Mouse (Mus musculus) heart, embryonic 14.5 days (tissue): ENCODE measurements at regions not wholly inside any gene's neighbourhood (a gene's known extent, or its start where the extent isn't known, plus 50 kb on each side); places are given as distances from the start of the nearest gene placed in this dataset.

ENCODE experiments used
- ATAC-seq: fragments of 200-750 bp; cut with Nextera tagmentation; 2 replicates; pipeline ENCODE4 v1.8.0; 2017; ENCODE audit warnings: low read depth, moderate TSS enrichment; ENCODE audit not compliant: insufficient number of reproducible peaks, insufficient read depth, low FRiP score
- H3K27ac ChIP-seq, 2 experiments: fragments of 200-500 bp in 1 of 2; fragments of 300-500 bp in 1 of 2; sonication (generic) in 1 of 2; replicated peaks in 1 of 2; 2 replicates each; pipeline ENCODE4 v1.5.1; 2012 to 2014; ENCODE audit warnings: low read depth in 2 of 2, low read length in 2 of 2, control low read depth in 1 of 2, mild to moderate bottlenecking in 1 of 2, mixed read lengths in 1 of 2; ENCODE audit not compliant: control insufficient read depth in 1 of 2, insufficient read depth in 1 of 2
- H3K27me3 ChIP-seq: fragments of 300-500 bp; sonication (generic); 2 replicates; pipeline ENCODE4 v1.6.1; 2014; ENCODE audit warnings: mild to moderate bottlenecking, low read length, control low read depth; ENCODE audit not compliant: control insufficient read depth, insufficient read depth
- H3K36me3 ChIP-seq: fragments of 300-500 bp; sonication (generic); 2 replicates; pipeline ENCODE4 v1.6.1; 2014; ENCODE audit warnings: mild to moderate bottlenecking, control low read depth, low read length, mixed read lengths; ENCODE audit not compliant: control insufficient read depth, insufficient read depth
- H3K4me1 ChIP-seq, 2 experiments: fragments of 200-500 bp in 1 of 2; fragments of 300-500 bp in 1 of 2; sonication (generic) in 1 of 2; 2 replicates each; pipeline ENCODE4 v1.6.1; 2012 to 2014; ENCODE audit warnings: low read length in 2 of 2, control low read depth in 1 of 2, mixed read lengths in 1 of 2; ENCODE audit not compliant: control insufficient read depth in 2 of 2, insufficient read depth in 2 of 2
- H3K4me2 ChIP-seq: fragments of 300-500 bp; sonication (generic); 2 replicates; pipeline ENCODE4 v1.6.1; 2014; ENCODE audit warnings: mild to moderate bottlenecking, low read length
- H3K4me3 ChIP-seq, 2 experiments: fragments of 200-500 bp in 1 of 2; fragments of 300-500 bp in 1 of 2; sonication (generic) in 1 of 2; 2 replicates each; pipeline ENCODE4 v1.5.1; 2012 to 2014; ENCODE audit warnings: low read length in 2 of 2, mild to moderate bottlenecking in 2 of 2, control low read depth in 1 of 2, low read depth in 1 of 2, moderate library complexity in 1 of 2; ENCODE audit not compliant: control insufficient read depth in 1 of 2, insufficient read depth in 1 of 2
- H3K9ac ChIP-seq: fragments of 300-500 bp; sonication (generic); 2 replicates; pipeline ENCODE4 v1.6.1; 2014; ENCODE audit warnings: mild to moderate bottlenecking, low read length
- H3K9me3 ChIP-seq: fragments of 300-500 bp; sonication (generic); 2 replicates; pipeline ENCODE4 v1.6.1; 2016; ENCODE audit warnings: low read length, control low read depth; ENCODE audit not compliant: control insufficient read depth
- WGBS: fragments of 180-500 bp; shearing (Covaris S2); extraction: QIAGEN DNeasy Blood & Tissue Kit; methylation state at CpG from one replicate; pipeline ENCODE4 v1.1.7; 2014; 5-methylcytosine and 5-hydroxymethylcytosine counted together

- no peak for ATAC-seq
- Histone ChIP-seq H3K4me2 (no peak overlapping the region), H3K4me1 (no peaks in the 10 kb centered on the region), H3K27me3 (no peaks in the 10 kb centered on the region), H3K9me3 (no peaks in the 10 kb centered on the region), H3K9ac (no peak overlapping the region), H3K4me3 (no peak overlapping the region), H3K36me3 (no peaks in the 10 kb centered on the region), H3K27ac (no peak overlapping the region)
- WGBS, result 80% methylated on average over 1 of the region's 1 CpGs
These were observed 97.6 kb downstream of the Icos start for GRCm38 (mm10) chr1:61075335-61075734.

GRCm38 (mm10) chr1:61084732-61085131, 107.0 kb downstream of the Icos start:
- no peaks in the 10 kb centered on the region for H3K36me3 ChIP-seq
- no peak overlapping the region for H3K4me2 ChIP-seq
- no peak overlapping the region for H3K9ac ChIP-seq
- ATAC-seq, result no peak
- H3K4me3 ChIP-seq, result no peak overlapping the region
- no peak overlapping the region for H3K27ac ChIP-seq
- no peaks in the 10 kb centered on the region for H3K27me3 ChIP-seq
- H3K9me3 ChIP-seq, result no peaks in the 10 kb centered on the region
- no peaks in the 10 kb centered on the region for H3K4me1 ChIP-seq

- Histone ChIP-seq H3K4me2 (no peak overlapping the region), H3K4me3 (no peak overlapping the region), H3K36me3 (no peaks in the 10 kb centered on the region), H3K9me3 (no peaks in the 10 kb centered on the region), H3K27ac (no peak overlapping the region), H3K4me1 (no peaks in the 10 kb centered on the region), H3K9ac (no peak overlapping the region), H3K27me3 (no peaks in the 10 kb centered on the region)
- WGBS, result 68% methylated on average over 5 of the region's 5 CpGs
- ATAC-seq, result no peak
These were observed 109.1 kb downstream of the Icos start for GRCm38 (mm10) chr1:61086811-61087210.

DNA sequence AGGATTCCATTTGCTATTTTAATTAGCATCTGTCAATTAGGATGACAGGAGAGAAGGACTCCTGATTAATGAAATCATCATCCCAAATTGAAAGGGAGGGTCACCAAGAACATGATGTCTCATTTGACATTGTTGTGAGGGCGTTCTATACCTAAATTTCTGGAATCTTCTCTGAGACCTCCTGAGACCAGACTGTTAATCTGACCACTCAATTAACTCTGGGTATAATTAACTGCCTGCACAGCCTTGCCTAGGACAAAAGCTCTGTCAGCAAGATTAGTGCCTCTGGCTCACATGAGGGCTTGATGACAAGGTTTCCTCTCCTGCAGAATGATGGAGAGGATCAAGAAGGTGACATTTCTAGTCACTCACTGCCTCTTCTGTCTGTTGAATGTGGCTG, 113.1 kb downstream of the Icos start:
- no peaks in the 10 kb centered on the region for H3K36me3 ChIP-seq
- H3K9ac ChIP-seq, result no peak overlapping the region
- H3K27me3 ChIP-seq, result no peaks in the 10 kb centered on the region
- no peak for ATAC-seq
- H3K4me2 ChIP-seq, result no peak overlapping the region
- no peaks in the 10 kb centered on the region for H3K9me3 ChIP-seq
- no peaks in the 10 kb centered on the region for H3K4me1 ChIP-seq
- 85% methylated on average over 1 of the region's 1 CpGs for WGBS
- H3K4me3 ChIP-seq, result no peak overlapping the region
- no peak overlapping the region for H3K27ac ChIP-seq

DNA sequence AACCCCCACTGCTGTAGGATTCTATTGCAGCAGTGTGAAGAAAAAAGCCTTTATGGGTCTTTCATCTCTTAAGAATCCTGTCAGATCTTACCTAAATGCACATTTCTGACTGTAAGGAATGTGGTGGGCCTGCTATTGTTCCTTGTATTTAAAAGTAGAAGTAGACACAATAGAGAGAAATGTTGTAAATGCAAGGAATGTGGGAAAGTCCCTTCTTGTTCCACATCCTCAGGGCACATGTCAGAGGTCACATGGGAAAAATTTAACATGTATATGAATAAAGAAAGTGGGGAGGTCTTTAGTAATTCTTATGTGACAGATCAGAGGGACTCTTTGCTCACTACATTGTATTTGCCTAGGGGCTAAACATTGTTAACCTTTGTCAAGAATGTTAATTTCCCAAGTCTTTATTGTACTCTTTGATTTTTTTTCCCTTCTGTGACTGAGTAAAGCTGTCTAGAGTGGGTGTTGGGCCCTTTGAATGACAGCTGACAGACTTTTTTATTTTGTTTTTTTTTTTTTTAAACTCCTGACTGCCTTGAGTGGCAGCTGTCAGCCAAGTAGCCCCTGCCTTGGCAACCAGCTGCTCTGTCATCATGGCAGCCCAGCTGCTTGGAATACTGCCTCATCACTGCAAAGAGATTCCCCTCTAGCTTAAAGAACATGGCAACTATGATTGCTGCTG, 117.9 kb downstream of the Icos start:
- H3K36me3 ChIP-seq, result no peaks in the 10 kb centered on the region
- no peak overlapping the region for H3K4me2 ChIP-seq
- no peaks in the 10 kb centered on the region for H3K27me3 ChIP-seq
- H3K4me1 ChIP-seq, result no peaks in the 10 kb centered on the region
- no peak overlapping the region for H3K4me3 ChIP-seq
- H3K9me3 ChIP-seq, result no peaks in the 10 kb centered on the region
- no peak for ATAC-seq
- H3K9ac ChIP-seq, result no peak overlapping the region
- H3K27ac ChIP-seq, result no peak overlapping the region

DNA sequence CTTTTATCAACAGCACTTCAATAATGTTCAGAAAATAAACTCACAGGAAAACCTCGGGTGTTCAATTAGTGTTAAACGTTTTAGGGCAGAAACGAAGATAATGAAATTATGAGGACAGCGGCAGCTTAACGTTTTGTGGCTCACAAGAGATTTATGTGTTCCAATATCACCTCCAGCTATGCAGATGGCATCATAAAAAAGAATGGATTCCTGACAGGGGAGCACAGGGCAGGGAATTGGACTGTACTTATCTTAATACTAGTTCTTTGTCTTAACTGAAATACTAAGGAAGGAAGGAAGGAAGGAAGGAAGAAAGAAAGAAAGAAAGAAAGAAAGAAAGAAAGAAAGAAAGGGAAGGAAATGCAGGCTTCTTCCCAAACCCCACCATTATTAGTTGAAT, 121.6 kb downstream of the Icos start:
- H3K9me3 ChIP-seq, result no peaks in the 10 kb centered on the region
- H3K36me3 ChIP-seq, result no peaks in the 10 kb centered on the region
- 72% methylated on average over 5 of the region's 5 CpGs for WGBS
- ATAC-seq, result no peak
- H3K4me1 ChIP-seq, result no peaks in the 10 kb centered on the region
- H3K4me3 ChIP-seq, result no peak overlapping the region
- no peaks in the 10 kb centered on the region for H3K27me3 ChIP-seq
- no peak overlapping the region for H3K4me2 ChIP-seq
- no peak overlapping the region for H3K9ac ChIP-seq
- H3K27ac ChIP-seq, result no peak overlapping the region

DNA sequence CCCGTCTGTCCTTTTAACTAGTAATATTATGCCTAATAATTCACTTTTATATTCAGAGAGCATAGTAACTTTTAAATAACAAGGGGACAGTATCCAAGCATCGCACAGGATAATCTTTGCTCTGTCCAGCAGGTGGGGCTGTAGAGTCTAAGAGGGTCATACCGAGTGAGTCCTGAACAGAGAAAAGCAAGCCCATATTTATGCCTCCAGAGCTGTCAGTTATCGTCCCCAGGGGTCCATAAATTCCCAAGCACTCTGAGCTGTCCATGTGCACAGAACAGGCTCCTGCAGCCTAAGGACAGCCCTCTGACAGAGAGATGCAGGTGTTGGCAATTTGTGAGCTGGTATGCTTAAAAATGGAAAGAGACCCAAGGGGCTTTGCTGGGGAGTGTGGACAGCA, 124.0 kb downstream of the Icos start:
- Histone ChIP-seq H3K4me1 (no peaks in the 10 kb centered on the region), H3K4me3 (no peak overlapping the region), H3K36me3 (no peaks in the 10 kb centered on the region), H3K9me3 (no peaks in the 10 kb centered on the region), H3K27me3 (no peaks in the 10 kb centered on the region), H3K4me2 (no peak overlapping the region), H3K27ac (no peak overlapping the region), H3K9ac (no peak overlapping the region)
- 68% methylated on average over 4 of the region's 4 CpGs for WGBS
- no peak for ATAC-seq

DNA sequence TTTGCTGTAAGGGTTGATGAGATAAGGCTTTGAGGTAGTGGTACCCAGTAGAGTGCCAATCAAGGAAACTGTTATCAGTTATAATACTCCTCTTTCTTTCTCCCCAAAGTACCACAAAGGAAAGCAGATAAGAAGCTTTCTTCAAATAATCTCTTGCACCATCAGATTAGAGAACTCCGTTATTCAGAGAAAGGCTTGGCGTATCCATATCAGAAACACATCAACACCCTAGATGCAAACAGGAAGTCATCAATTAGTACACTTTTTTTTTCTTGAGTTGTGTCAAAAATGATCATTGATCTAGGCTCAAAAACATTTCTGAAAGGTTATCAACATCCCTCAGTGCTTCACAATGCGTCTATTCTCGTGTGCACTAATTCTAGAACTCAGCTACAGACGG, 124.6 kb downstream of the Icos start:
- Histone ChIP-seq H3K9me3 (no peaks in the 10 kb centered on the region), H3K27me3 (no peaks in the 10 kb centered on the region), H3K27ac (no peak overlapping the region), H3K4me2 (no peak overlapping the region), H3K36me3 (no peaks in the 10 kb centered on the region), H3K4me1 (no peaks in the 10 kb centered on the region), H3K9ac (no peak overlapping the region), H3K4me3 (no peak overlapping the region)
- no peak for ATAC-seq
- WGBS, result 43% methylated on average over 5 of the region's 5 CpGs
